Mouse (Mus musculus): ENCODE results near the gene Plekhm1.
"Not testable (repeated sequence)": the region's sequence is repeated elsewhere in the genome, so short reads cannot be mapped to it uniquely, and the experiment has no call there.

The Plekhm1 gene

GRCm38 (mm10) chr11:103411981-103412949 is at the start of gene Plekhm1:
Plekhm1 (minus strand) TSS chr11:103412687.
- POLR2A ChIA-PET = interaction anchor here in 3 of 4 experiments (0.5 to 3.3 kb wide), 83 partner anchors 9 to 1860 kb away, joined by 3 to 55 read pairs (median 4); partner anchors contain the start of genes Hexim1 (in 3 of the 3), Kif18b (in 2 of the 3), Arf2 (in 1 of the 3) and Arhgap27 (in 1 of the 3)
- CTCF ChIA-PET = interaction anchor here (0.7 to 2.4 kb wide), 15 partner anchors 8 to 90 kb away, joined by 3 to 14 read pairs (median 4); no protein-coding TSS in a partner anchor

- POLR2A ChIA-PET = interaction anchor here in 2 of 4 experiments (0.9 to 2.0 kb wide), 11 partner anchors 8 to 95 kb away, joined by 3 to 9 read pairs (median 4); partner anchors contain the start of gene Plekhm1 (in 1 of the 2)
- CTCF ChIA-PET = interaction anchor here in 2 of 4 experiments (0.5 to 1.0 kb wide), 5 partner anchors 10 to 99 kb away, joined by 3 to 4 read pairs (median 3); no protein-coding TSS in a partner anchor
Measured at GRCm38 (mm10) chr11:103451105-103451504, 38.6 kb upstream of the Plekhm1 start.

GRCm38 (mm10) chr11:103449721-103450120 is 37.2 kb upstream of the Plekhm1 start:
- CTCF ChIA-PET = not testable (repeated sequence)
- POLR2A ChIA-PET = interaction anchor here in 3 of 4 experiments (0.6 to 2.0 kb wide), 6 partner anchors 9 to 109 kb away, joined by 3 to 9 read pairs (median 4); no protein-coding TSS in a partner anchor

- POLR2A ChIA-PET = interaction anchor here in 3 of 4 experiments (0.6 to 3.2 kb wide), 41 partner anchors 8 to 678 kb away, joined by 3 to 29 read pairs (median 5); partner anchors contain the start of genes Plekhm1 (in 3 of the 3) and Hexim1 (in 2 of the 3)
- CTCF ChIA-PET = interaction anchor here in 2 of 4 experiments (0.6 to 1.4 kb wide), 4 partner anchors 21 to 41 kb away, joined by 3 to 10 read pairs (median 5); partner anchors contain the start of gene Plekhm1 (in 1 of the 2)
Measured at GRCm38 (mm10) chr11:103443678-103444077, 31.2 kb upstream of the Plekhm1 start.

- ChIA-PET CTCF (no interaction called here), POLR2A (no interaction called here)
Measured at GRCm38 (mm10) chr11:103436282-103436681, 23.8 kb upstream of the Plekhm1 start.

- POLR2A ChIA-PET = interaction anchor here in 3 of 4 experiments (0.5 to 2.3 kb wide), 17 partner anchors 8 to 502 kb away, joined by 3 to 11 read pairs (median 4); partner anchors contain the start of genes Plekhm1 (in 3 of the 3), Hexim1 (in 2 of the 3) and Arhgap27 (in 1 of the 3)
- CTCF ChIA-PET = interaction anchor here in 2 of 4 experiments (1.2 to 1.4 kb wide), 4 partner anchors 39 to 93 kb away, joined by 3 to 11 read pairs (median 4); no protein-coding TSS in a partner anchor
Measured at GRCm38 (mm10) chr11:103425031-103425430, 12.5 kb upstream of the Plekhm1 start.

GRCm38 (mm10) chr11:103419667-103420066 is 7.2 kb upstream of the Plekhm1 start:
- CTCF ChIA-PET = interaction anchor here in 1 of 4 experiments (1.0 to 1.8 kb wide), 3 partner anchors 45 to 136 kb away, joined by 3 to 7 read pairs (median 4); no protein-coding TSS in a partner anchor

GRCm38 (mm10) chr11:103419226-103419625 is 6.7 kb upstream of the Plekhm1 start:
- ChIA-PET CTCF (interaction anchor here in 1 of 4 experiments (1.0 to 1.8 kb wide), 3 partner anchors 45 to 137 kb away, joined by 3 to 7 read pairs (median 4); no protein-coding TSS in a partner anchor), POLR2A (interaction anchor here in 2 of 4 experiments (1.0 to 3.2 kb wide), 7 partner anchors 9 to 57 kb away, joined by 3 to 11 read pairs (median 3); no protein-coding TSS in a partner anchor)

More at GRCm38 (mm10) chr11:103419667-103420066, 7.2 kb upstream of the Plekhm1 start:
- POLR2A ChIA-PET = interaction anchor here in 2 of 4 experiments (1.0 to 3.2 kb wide), 7 partner anchors 9 to 58 kb away, joined by 3 to 11 read pairs (median 3); no protein-coding TSS in a partner anchor

GRCm38 (mm10) chr11:103413516-103413915 is 1.0 kb upstream of the Plekhm1 start:
- CTCF ChIA-PET = interaction anchor here in 1 of 4 experiments (0.6 to 2.4 kb wide), 4 partner anchors 10 to 466 kb away, joined by 3 to 10 read pairs (median 6); no protein-coding TSS in a partner anchor

GRCm38 (mm10) chr11:103412950-103413423 is 500 bp upstream of the Plekhm1 start:
- POLR2A ChIA-PET = interaction anchor here in 3 of 4 experiments (0.6 to 3.3 kb wide), 73 partner anchors 9 to 1861 kb away, joined by 3 to 55 read pairs (median 4); partner anchors contain the start of genes Hexim1 (in 3 of the 3), Arf2 (in 1 of the 3), Arhgap27 (in 1 of the 3) and Kif18b (in 1 of the 3)
- CTCF ChIA-PET = interaction anchor here (1.0 to 2.4 kb wide), 11 partner anchors 8 to 89 kb away, joined by 3 to 14 read pairs (median 4); no protein-coding TSS in a partner anchor

More at GRCm38 (mm10) chr11:103413516-103413915, 1.0 kb upstream of the Plekhm1 start:
- POLR2A ChIA-PET = interaction anchor here in 3 of 4 experiments (0.5 to 3.3 kb wide), 22 partner anchors 10 to 544 kb away, joined by 3 to 36 read pairs (median 5); partner anchors contain the start of genes Arhgap27 (in 1 of the 3), Hexim1 (in 1 of the 3) and Nsf (in 1 of the 3)

GRCm38 (mm10) chr11:103411301-103411700 is 1.2 kb downstream of the Plekhm1 start:
- POLR2A ChIA-PET = interaction anchor here in 3 of 4 experiments (0.5 to 3.6 kb wide), 15 partner anchors 8 to 1335 kb away, joined by 3 to 55 read pairs (median 5); partner anchors contain the start of genes Arhgap27 (in 1 of the 3) and Hexim1 (in 1 of the 3)
- CTCF ChIA-PET = interaction anchor here in 2 of 4 experiments (0.5 to 2.4 kb wide), 6 partner anchors 9 to 330 kb away, joined by 3 to 10 read pairs (median 6); no protein-coding TSS in a partner anchor

GRCm38 (mm10) chr11:103408880-103409279 is 3.6 kb downstream of the Plekhm1 start:
- CTCF ChIA-PET = interaction anchor here in 2 of 4 experiments (1.4 to 1.5 kb wide), 2 partner anchors 12 kb away, joined by 4 to 5 read pairs; no protein-coding TSS in a partner anchor
- POLR2A ChIA-PET = interaction anchor here in 3 of 4 experiments (0.6 to 4.2 kb wide), 14 partner anchors 9 to 293 kb away, joined by 3 to 22 read pairs (median 3); partner anchors contain the start of gene Hexim1 (in 2 of the 3)

- POLR2A ChIA-PET = interaction anchor here in 3 of 4 experiments (0.7 to 4.2 kb wide), 16 partner anchors 11 to 292 kb away, joined by 3 to 22 read pairs (median 7); partner anchors contain the start of genes Hexim1 (in 2 of the 3) and Arhgap27 (in 1 of the 3)
- CTCF ChIA-PET = interaction anchor here in 2 of 4 experiments (0.6 to 1.8 kb wide), 2 partner anchors 15 to 764 kb away, joined by 6 to 12 read pairs; no protein-coding TSS in a partner anchor
Measured at GRCm38 (mm10) chr11:103407136-103407535, 5.4 kb downstream of the Plekhm1 start.

GRCm38 (mm10) chr11:103406551-103406950 is 5.9 kb downstream of the Plekhm1 start:
- ChIA-PET CTCF (interaction anchor here in 2 of 4 experiments (0.6 to 1.8 kb wide), 3 partner anchors 15 to 765 kb away, joined by 3 to 12 read pairs (median 6); no protein-coding TSS in a partner anchor), POLR2A (interaction anchor here in 3 of 4 experiments (0.9 to 4.2 kb wide), 16 partner anchors 10 to 291 kb away, joined by 3 to 22 read pairs (median 7); partner anchors contain the start of genes Hexim1 (in 2 of the 3) and Arhgap27 (in 1 of the 3))

GRCm38 (mm10) chr11:103405814-103406213 is 6.7 kb downstream of the Plekhm1 start:
- ChIA-PET POLR2A (interaction anchor here (0.6 to 4.2 kb wide), 17 partner anchors 10 to 645 kb away, joined by 3 to 22 read pairs (median 7); partner anchors contain the start of genes Arhgap27 (in 1 of the 4) and Hexim1 (in 1 of the 4)), CTCF (interaction anchor here in 3 of 4 experiments (0.6 to 1.8 kb wide), 5 partner anchors 15 to 53 kb away, joined by 3 to 6 read pairs (median 4); no protein-coding TSS in a partner anchor)

- ChIA-PET POLR2A (interaction anchor here (0.6 to 3.4 kb wide), 17 partner anchors 7 to 293 kb away, joined by 3 to 39 read pairs (median 5); partner anchors contain the start of genes Plekhm1 (in 2 of the 4), Arhgap27 (in 1 of the 4), Gosr2 (in 1 of the 4) and Hexim1 (in 1 of the 4)), CTCF (interaction anchor here in 2 of 4 experiments (0.5 to 1.6 kb wide), 3 partner anchors 12 to 60 kb away, joined by 3 to 9 read pairs (median 3); no protein-coding TSS in a partner anchor)
Measured at GRCm38 (mm10) chr11:103404618-103405017, 7.9 kb downstream of the Plekhm1 start.

Measured in embryonic stem cell, embryonic (primary cell).